Mouse (Mus musculus) spleen, postnatal 4 days (tissue): ENCODE measurements at regions not wholly inside any gene's neighbourhood (a gene's known extent, or its start where the extent isn't known, plus 50 kb on each side); places are given as distances from the start of the nearest gene placed in this dataset.

Experiments
- DNase-seq, 2 experiments: peaks; one replicate each; pipeline ENCODE4 v3.0.0; 2022; ENCODE audit warnings: low spot score in 2 of 2

- DNase-seq, result no peak
Observed at GRCm38 (mm10) chr16:9253054-9253453, 423.2 kb downstream of the 1810013L24Rik start.

- DNase-seq, result no peak
Observed at GRCm38 (mm10) chr16:9255351-9255750, 425.5 kb downstream of the 1810013L24Rik start.

GRCm38 (mm10) chr16:9260966-9261365 is 431.1 kb downstream of the 1810013L24Rik start:
- no peak for DNase-seq

- no peak for DNase-seq
Observed at GRCm38 (mm10) chr16:9264554-9265145, 434.8 kb downstream of the 1810013L24Rik start.

- DNase-seq, result no peak
Observed at GRCm38 (mm10) chr16:9267204-9267603, 437.3 kb downstream of the 1810013L24Rik start.

- no peak for DNase-seq
Observed at GRCm38 (mm10) chr16:9270099-9270498, 440.2 kb downstream of the 1810013L24Rik start.

- DNase-seq, result no peak
Observed at GRCm38 (mm10) chr16:9270671-9271070, 440.8 kb downstream of the 1810013L24Rik start.

GRCm38 (mm10) chr16:9273751-9274300 is 443.9 kb downstream of the 1810013L24Rik start:
- no peak for DNase-seq

GRCm38 (mm10) chr16:9274583-9275100 is 444.7 kb downstream of the 1810013L24Rik start:
- no peak for DNase-seq

- no peak for DNase-seq
Observed at GRCm38 (mm10) chr16:9275426-9275825, 445.5 kb downstream of the 1810013L24Rik start.

GRCm38 (mm10) chr16:9277064-9277463 is 447.2 kb downstream of the 1810013L24Rik start:
- no peak for DNase-seq

- DNase-seq, result no peak
Observed at GRCm38 (mm10) chr16:9279726-9280125, 449.8 kb downstream of the 1810013L24Rik start.

GRCm38 (mm10) chr16:9280431-9280830 is 450.5 kb downstream of the 1810013L24Rik start:
- DNase-seq, result no peak

GRCm38 (mm10) chr16:9280931-9281330 is 451.0 kb downstream of the 1810013L24Rik start:
- no peak for DNase-seq

- DNase-seq, result no peak
Observed at GRCm38 (mm10) chr16:9284423-9284822, 454.5 kb downstream of the 1810013L24Rik start.

- no peak for DNase-seq
Observed at GRCm38 (mm10) chr16:9285921-9286320, 456.0 kb downstream of the 1810013L24Rik start.

GRCm38 (mm10) chr16:9287557-9287956 is 457.7 kb downstream of the 1810013L24Rik start:
- no peak for DNase-seq

- no peak for DNase-seq
Observed at GRCm38 (mm10) chr16:9291356-9292020, 461.6 kb downstream of the 1810013L24Rik start.

- DNase-seq, result no peak
Observed at GRCm38 (mm10) chr16:9303134-9303533, 473.2 kb downstream of the 1810013L24Rik start.

GRCm38 (mm10) chr16:9304079-9304478 is 474.2 kb downstream of the 1810013L24Rik start:
- no peak for DNase-seq

- DNase-seq, result no peak
Observed at GRCm38 (mm10) chr16:9310744-9311143, 480.8 kb downstream of the 1810013L24Rik start.

- DNase-seq, result no peak
Observed at GRCm38 (mm10) chr16:9335626-9336025, 505.7 kb downstream of the 1810013L24Rik start.

- DNase-seq, result no peak
Observed at GRCm38 (mm10) chr16:9336063-9336462, 506.2 kb downstream of the 1810013L24Rik start.
